ENCODE assay signal across 12 mouse cellular contexts in the genomic region with DNA sequence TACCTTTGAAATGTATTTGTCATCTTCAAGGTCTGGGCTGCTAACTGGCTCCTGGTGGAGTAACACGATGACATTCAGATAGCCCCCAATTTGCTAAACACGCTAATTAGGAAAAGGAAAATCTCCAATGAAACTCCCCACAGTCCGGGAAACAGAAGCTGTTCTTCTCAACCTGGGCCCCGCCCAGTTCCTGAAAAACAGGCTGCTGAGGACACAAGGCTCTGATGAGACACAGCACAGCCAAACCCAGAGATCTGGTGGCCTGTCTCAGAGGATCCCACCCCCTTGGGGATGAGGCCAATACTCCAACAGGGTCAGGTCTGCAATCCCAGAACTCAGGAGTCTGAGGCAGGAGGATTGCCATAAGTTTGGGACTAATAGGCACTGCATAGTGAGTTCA. TPM values are rescaled to one million over a fixed set of nuclear protein-coding genes. Genes with fewer than 3 reads are reported as not detected.
DNase-seq lines count a peak whose midpoint lies in the region; TF ChIP-seq lines count a peak whose summit lies in the region.
"Had no signal": no experiment of that assay in that cellular context is flagged by ENCODE, and none has a peak within 500 bp of the region (broad histone marks: within the 10 kb centered on the region; RNA-seq: fewer than 3 reads in every experiment).

No protein-coding gene starts in this region.

- peak; percentile 65 to 82 for DNase-seq in heart, adult 18-20 months
- DNase-seq in heart, postnatal 4 days: no peak
- peak; percentile 25 for DNase-seq in ES-CJ7 (ENCODE audit: low read depth, low spot score)
- DNase-seq in lung, adult 2 months: peak; percentile 37
- no peak for DNase-seq in layer of hippocampus, adult 9-10 months (ENCODE audit: low spot score)
- no peak for DNase-seq in cerebellum, adult 18-20 months
- DNase-seq in spleen, adult 18-20 months: no peak
- DNase-seq: cerebellum, adult 2 months; embryo, embryonic 11 days; kidney, adult 8-10 months had no signal

- no peak overlapping the region for H3K27ac ChIP-seq in bone marrow macrophage, adult 2 months (ENCODE audit: insufficient read depth, low read depth, low read length)
- H3K27ac ChIP-seq: hindbrain, embryonic 15.5 days had no signal

- H3K4me3 ChIP-seq in bone marrow macrophage, adult 2 months (ENCODE audit: insufficient read depth, low read length): 0 out of 2 replicates have a peak overlapping the region, but pooled peaks have one; percentile 20
- H3K4me3 ChIP-seq in lung, adult 2 months (replicated peaks; ENCODE audit: extremely low read depth, low read depth, low read length): no peak overlapping the region
- H3K4me3 ChIP-seq: hindbrain, embryonic 15.5 days had no signal

- 21% methylated on average over 4 of the region's 4 CpGs for WGBS in lung, adult 2 months

- no peak for TF ChIP-seq POLR2A in bone marrow macrophage, adult 2 months (IDR thresholded peaks at IDR 0.05; ENCODE audit: borderline replicate concordance, low read depth, low read length)
- TF ChIP-seq POLR2A in lung, adult 2 months (IDR thresholded peaks at IDR 0.05; ENCODE audit: borderline replicate concordance, extremely low read depth, low read depth, low read length): no peak

- H3K4me1 ChIP-seq in bone marrow macrophage, adult 2 months (ENCODE audit: control insufficient read depth, insufficient read depth, low read length): no peaks in the 10 kb centered on the region
- H3K4me1 ChIP-seq in lung, adult 2 months (ENCODE audit: control insufficient read depth, insufficient read depth, low read length): peaks cover 35% of the 10 kb centered on the region
- H3K4me1 ChIP-seq: hindbrain, embryonic 15.5 days had no signal

- TF ChIP-seq CTCF in bone marrow macrophage, adult 2 months (IDR thresholded peaks at IDR 0.05; ENCODE audit: low read depth, low read length): no peak
- TF ChIP-seq CTCF in lung, adult 2 months (IDR thresholded peaks at IDR 0.05; ENCODE audit: insufficient read depth, low read length): no peak

RNA-seq across cellular contexts. Expression of a gene that starts 25.4 kb away (rescaled TPM):
- 100 to 1,000 TPM; 408 to 450 TPM for total RNA-seq in heart, adult 18-20 months (2021)
- 100 to 1,000 TPM; 261 to 277 TPM for total RNA-seq in heart, postnatal 4 days (2021)
- not detected in 2 replicates for polyA plus RNA-seq in bone marrow macrophage, adult 2 months (2012; ENCODE audit: insufficient read depth, insufficient read length, missing spikeins)
- 67.7 and 79.6 TPM in 2 replicates for polyA plus RNA-seq in lung, adult 2 months (2012; rRNA removed)

Comparison
In these comparisons a context has a peak if more than half of its experiments do, and no peak if none do; other contexts are left out.
1. DNase-seq: peak in heart, adult 18-20 months (2 of 2), ES-CJ7 (single experiment) and lung, adult 2 months (single experiment); none in heart, postnatal 4 days (single experiment), layer of hippocampus, adult 9-10 months (single experiment), cerebellum, adult 18-20 months (0 of 2) and spleen, adult 18-20 months (0 of 2).